Comparison of ENCODE assay signal across 9 mouse cellular contexts in genomic region chr4:45767891-45768558, GRCm38 (mm10). TPM values are rescaled to one million over a fixed set of nuclear protein-coding genes. Genes with fewer than 3 reads are reported as not detected.
DNase-seq lines count a peak whose midpoint lies in the region; ATAC-seq and TF ChIP-seq lines count a peak whose summit lies in the region.
"Had no signal": no experiment of that assay in that cellular context is flagged by ENCODE, and none has a peak within 500 bp of the region (broad histone marks: within the 10 kb centered on the region; RNA-seq: fewer than 3 reads in every experiment).

No protein-coding gene starts in this region.

- H3K79me3 ChIP-seq in C2C12 (ENCODE audit: low read depth): no peaks in the 10 kb centered on the region

- no peak overlapping the region for H3ac ChIP-seq in C2C12 (ENCODE audit: control insufficient read depth, insufficient read length, low read depth)

- TF ChIP-seq CTCF in gastrocnemius, adult 2 months (IDR thresholded peaks at IDR 0.05): no peak
- TF ChIP-seq CTCF in C2C12 (IDR thresholded peaks at IDR 0.05; ENCODE audit: control insufficient read depth, insufficient read depth, insufficient read length): no peak

- H3K27ac ChIP-seq in gastrocnemius, adult 2 months: no peak overlapping the region
- H3K27ac ChIP-seq in forebrain, embryonic 16.5 days (ENCODE audit: low read length): peak overlapping the region; percentile 77
- H3K27ac ChIP-seq: neural tube, embryonic 13.5 days had no signal

- peak; percentile 42 for DNase-seq in gastrocnemius, postnatal 14 days
- DNase-seq in gastrocnemius, adult 2 months: no peak
- DNase-seq in lung, postnatal 14 days: peak; percentile 49
- DNase-seq in spleen, adult 18-20 months: no peak
- no peak for DNase-seq in right cerebral cortex, postnatal 25 days

- no peaks in the 10 kb centered on the region for H3K9me3 ChIP-seq in forebrain, embryonic 16.5 days (ENCODE audit: control insufficient read depth, low read length)
- H3K9me3 ChIP-seq: neural tube, embryonic 13.5 days had no signal

- H3K27me3 ChIP-seq in C2C12 (ENCODE audit: control insufficient read depth, insufficient read depth, insufficient read length): peaks cover 69% of the 10 kb centered on the region
- H3K27me3 ChIP-seq in forebrain, embryonic 16.5 days (replicated peaks; ENCODE audit: control insufficient read depth, insufficient read depth, low read length): no peaks in the 10 kb centered on the region

- intact Hi-C loops in gastrocnemius, postnatal 14 days (cut with DNase I; ENCODE audit: low total_unique reads): loop anchor here (5.0 kb wide), 1 partner anchor 346 kb away; no protein-coding TSS in a partner anchor
- intact Hi-C loops in gastrocnemius, adult 2 months (cut with DNase I): no loop called here

- no peak overlapping the region for H3K9ac ChIP-seq in forebrain, embryonic 16.5 days (replicated peaks; ENCODE audit: low read depth, low read length)
- H3K9ac ChIP-seq: neural tube, embryonic 13.5 days had no signal

- H3K4me1 ChIP-seq in forebrain, embryonic 16.5 days (replicated peaks; ENCODE audit: control insufficient read depth, insufficient read depth, low read length): peaks cover 74% of the 10 kb centered on the region

- no peak for ATAC-seq in forebrain, embryonic 16.5 days
- ATAC-seq in monocyte, adult 5-6 weeks (replicated peaks; ENCODE audit: insufficient number of reproducible peaks, low FRiP score, low TSS enrichment, poor library complexity, severe bottlenecking): no peak

- H3K36me3 ChIP-seq in C2C12 (ENCODE audit: control insufficient read depth, insufficient read depth): no peaks in the 10 kb centered on the region
- H3K36me3 ChIP-seq in forebrain, embryonic 16.5 days (ENCODE audit: control insufficient read depth, insufficient read depth): no peaks in the 10 kb centered on the region
- H3K36me3 ChIP-seq: neural tube, embryonic 13.5 days had no signal

- H3K4me2 ChIP-seq in forebrain, embryonic 16.5 days (ENCODE audit: low read length): no peak overlapping the region
- H3K4me2 ChIP-seq: neural tube, embryonic 13.5 days had no signal

- H3K79me2 ChIP-seq in C2C12 (ENCODE audit: control insufficient read depth, insufficient read depth): no peaks in the 10 kb centered on the region

- H3K4me3 ChIP-seq in gastrocnemius, adult 2 months: no peak overlapping the region
- no peak overlapping the region for H3K4me3 ChIP-seq in C2C12 (ENCODE audit: insufficient read depth, poor library complexity, severe bottlenecking)
- H3K4me3 ChIP-seq in forebrain, embryonic 16.5 days (replicated peaks; ENCODE audit: low read length): no peak overlapping the region
- H3K4me3 ChIP-seq: neural tube, embryonic 13.5 days had no signal

- WGBS in forebrain, embryonic 16.5 days: 55% methylated on average over 11 of the region's 11 CpGs

TF ChIP-seq in C2C12, 6 proteins besides CTCF, POLR2A, EP300 and RAD21:
- TF ChIP-seq MYOG (IDR thresholded peaks at IDR 0.05; ENCODE audit: control insufficient read depth, extremely low read depth, insufficient read length) (no peak), USF1 (IDR thresholded peaks at IDR 0.05; ENCODE audit: low read depth) (peak; percentile 33)

RNA-seq across cellular contexts. Expression of gene Aldh1b1, which starts 30.8 kb away (rescaled TPM):
- 1 to 10 TPM in 1 of 2 experiments, under 1 TPM in 1; 1.00 to 1.5 TPM for total RNA-seq in gastrocnemius, postnatal 14 days (2021)
- total RNA-seq in gastrocnemius, adult 2 months (2021): under 1 TPM; 0.23 to 0.95 TPM
- not detected for polyA plus RNA-seq in C2C12 (2012; fragmentation: generic; extraction: Trizol)
- 30.9 and 31.8 TPM in 2 replicates for polyA plus RNA-seq in forebrain, embryonic 16.5 days (2015; fragmentation: Nextera tagmentation; extraction: Ambion mirVana)
- 5.1 to 16.0 TPM (median 5.4 TPM) in 3 replicates for total RNA-seq in monocyte, adult 5-6 weeks (2017)

RNA-seq across cellular contexts. Expression of gene Igfbpl1, which starts 58.7 kb away (rescaled TPM):
- not detected for total RNA-seq in gastrocnemius, postnatal 14 days (2021)
- total RNA-seq in gastrocnemius, adult 2 months (2021): not detected
- polyA plus RNA-seq in C2C12 (2012; fragmentation: generic; extraction: Trizol): not detected
- polyA plus RNA-seq in forebrain, embryonic 16.5 days (2015; fragmentation: Nextera tagmentation; extraction: Ambion mirVana): 94.2 and 109 TPM in 2 replicates
- not detected in 3 replicates for total RNA-seq in monocyte, adult 5-6 weeks (2017)

Comparison
In these comparisons a context has a peak if more than half of its experiments do, and no peak if none do; other contexts are left out.
1. DNase-seq: peak in gastrocnemius, postnatal 14 days (single experiment) and lung, postnatal 14 days (single experiment); none in gastrocnemius, adult 2 months (single experiment), spleen, adult 18-20 months (0 of 2) and right cerebral cortex, postnatal 25 days (single experiment).